Mouse (Mus musculus): ENCODE measurements around the gene Dsp. TPM values are rescaled to one million over a fixed set of nuclear protein-coding genes. Genes with fewer than 3 reads are reported as not detected.

Gene Dsp
- polyA plus RNA-seq, 1 experiment from 2014 or later, result 0.13 TPM

DNA sequence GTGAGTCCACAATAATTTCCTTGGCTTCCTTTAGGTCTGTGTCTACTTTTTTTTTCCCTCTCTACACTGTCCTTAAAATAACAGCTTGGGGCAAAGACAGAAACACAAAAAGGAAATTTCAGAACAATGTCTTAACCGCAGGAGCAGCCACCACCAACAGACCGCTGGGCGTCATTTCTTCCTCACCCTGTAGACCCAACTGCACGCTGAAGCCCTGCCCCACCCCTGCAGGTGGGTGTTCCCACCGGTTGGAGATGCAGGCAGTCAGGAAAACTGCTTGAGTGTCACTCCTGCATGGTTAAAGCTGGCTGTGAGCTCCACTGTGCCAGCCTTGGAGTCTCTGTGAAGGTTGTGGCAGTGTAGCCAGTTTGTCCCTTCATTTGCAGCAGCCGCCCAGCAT, 6.5 kb downstream of the Dsp start:
- DNase-seq (no peak), ATAC-seq (ENCODE audit: low FRiP score, low TSS enrichment) (no peak)
- WGBS, result 18% methylated on average over 6 of the region's 6 CpGs
- Histone ChIP-seq H3K9me3 (ENCODE audit: control insufficient read depth, low read length) (no peaks in the 10 kb centered on the region), H3K27ac (replicated peaks; ENCODE audit: low read depth, low read length) (no peak overlapping the region), H3K9ac (replicated peaks; ENCODE audit: low read length) (no peak overlapping the region), H3K36me3 (ENCODE audit: control insufficient read depth, insufficient read depth, low read length) (no peaks in the 10 kb centered on the region), H3K4me2 (ENCODE audit: low read length) (no peak overlapping the region), H3K27me3 (ENCODE audit: control insufficient read depth, insufficient read depth, low read length) (peaks cover 49% of the 10 kb centered on the region), H3K4me1 (ENCODE audit: control insufficient read depth, insufficient read depth, low read length) (no peaks in the 10 kb centered on the region), H3K4me3 (replicated peaks; ENCODE audit: low read depth, low read length) (no peak overlapping the region)

DNA sequence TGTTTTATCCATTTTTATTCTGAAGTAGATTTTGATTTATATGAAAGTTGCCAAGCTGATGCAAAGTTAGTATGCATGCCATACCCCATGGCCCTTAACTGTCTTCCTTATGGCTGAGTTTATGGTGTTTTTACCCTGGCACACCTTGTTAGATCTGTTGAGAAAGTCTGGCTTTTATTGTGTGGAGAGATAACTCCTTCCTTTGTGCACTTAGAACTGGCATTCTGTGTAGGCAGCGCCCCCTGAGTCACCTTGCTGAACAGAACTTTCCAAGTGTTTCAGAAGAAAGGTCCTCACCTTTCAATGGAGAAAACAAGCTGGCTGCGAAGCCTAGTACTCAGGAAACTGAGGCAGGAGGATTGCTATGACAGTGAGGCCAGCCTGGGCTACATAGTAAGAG, 10.9 kb downstream of the Dsp start:
- ATAC-seq (ENCODE audit: low FRiP score, low TSS enrichment), result no peak
- DNase-seq, result no peak
- no peak overlapping the region for H3K4me3 ChIP-seq (replicated peaks; ENCODE audit: low read depth, low read length)
- H3K27me3 ChIP-seq (ENCODE audit: control insufficient read depth, insufficient read depth, low read length), result peaks cover 11% of the 10 kb centered on the region
- H3K27ac ChIP-seq (replicated peaks; ENCODE audit: low read depth, low read length), result no peak overlapping the region
- WGBS, result 76% methylated on average over 2 of the region's 2 CpGs
- H3K36me3 ChIP-seq (ENCODE audit: control insufficient read depth, insufficient read depth, low read length), result no peaks in the 10 kb centered on the region
- no peaks in the 10 kb centered on the region for H3K9me3 ChIP-seq (ENCODE audit: control insufficient read depth, low read length)
- no peaks in the 10 kb centered on the region for H3K4me1 ChIP-seq (ENCODE audit: control insufficient read depth, insufficient read depth, low read length)
- no peak overlapping the region for H3K4me2 ChIP-seq (ENCODE audit: low read length)
- no peak overlapping the region for H3K9ac ChIP-seq (replicated peaks; ENCODE audit: low read length)

DNA sequence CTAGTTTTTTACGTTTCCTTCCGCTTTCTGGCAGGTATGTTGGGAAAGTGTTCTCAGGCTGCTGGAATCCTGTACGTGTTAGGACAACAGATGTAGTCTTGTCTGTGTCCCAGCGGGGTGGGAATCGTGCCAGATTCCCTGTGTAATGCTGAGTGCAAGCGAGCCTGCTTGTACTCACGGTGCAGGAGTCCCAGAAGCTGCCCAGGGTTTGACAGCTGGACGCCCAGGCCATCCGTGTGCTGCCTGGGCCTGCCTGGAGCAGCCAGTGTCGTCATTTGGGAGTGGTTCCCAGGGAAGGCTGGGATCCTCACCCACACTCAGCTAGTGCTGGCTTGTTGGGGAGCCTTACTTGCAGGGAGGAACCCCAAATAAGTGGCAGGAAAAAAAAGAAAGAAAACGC, 11.6 kb downstream of the Dsp start:
- ATAC-seq (ENCODE audit: low FRiP score, low TSS enrichment) (no peak), DNase-seq (peak; percentile 59)
- 53% methylated on average over 11 of the region's 11 CpGs for WGBS

DNA sequence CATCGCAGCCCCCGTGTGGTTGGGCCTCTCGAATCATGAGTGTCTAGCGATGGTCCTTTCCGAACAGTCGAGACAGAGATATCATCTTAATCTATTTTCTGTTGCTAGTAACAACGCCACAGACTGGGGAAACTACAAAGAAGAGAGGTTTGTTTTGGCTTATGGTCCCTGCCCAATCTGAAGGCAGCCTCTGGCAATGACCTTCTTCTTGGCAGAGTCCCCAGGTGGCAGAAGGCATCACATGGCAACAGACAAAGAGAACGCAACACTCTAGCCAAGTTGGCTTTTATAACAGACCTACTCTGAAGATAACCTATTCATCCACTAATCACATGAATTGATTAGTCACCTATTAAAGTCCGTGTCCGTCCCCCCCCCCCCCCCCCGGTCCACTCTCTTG, 13.8 kb downstream of the Dsp start:
- no peak overlapping the region for H3K4me3 ChIP-seq (replicated peaks; ENCODE audit: low read depth, low read length)
- H3K27ac ChIP-seq (replicated peaks; ENCODE audit: low read depth, low read length), result no peak overlapping the region
- no peaks in the 10 kb centered on the region for H3K4me1 ChIP-seq (ENCODE audit: control insufficient read depth, insufficient read depth, low read length)
- no peaks in the 10 kb centered on the region for H3K36me3 ChIP-seq (ENCODE audit: control insufficient read depth, insufficient read depth, low read length)
- no peak for ATAC-seq (ENCODE audit: low FRiP score, low TSS enrichment)
- H3K9me3 ChIP-seq (ENCODE audit: control insufficient read depth, low read length), result no peaks in the 10 kb centered on the region
- no peak overlapping the region for H3K9ac ChIP-seq (replicated peaks; ENCODE audit: low read length)
- no peaks in the 10 kb centered on the region for H3K27me3 ChIP-seq (ENCODE audit: control insufficient read depth, insufficient read depth, low read length)
- no peak overlapping the region for H3K4me2 ChIP-seq (ENCODE audit: low read length)
- DNase-seq, result no peak
- WGBS, result 87% methylated on average over 11 of the region's 11 CpGs

More for the DNA sequence above, 11.6 kb downstream of the Dsp start:
- peaks cover 6% of the 10 kb centered on the region for H3K27me3 ChIP-seq (ENCODE audit: control insufficient read depth, insufficient read depth, low read length)
- H3K9ac ChIP-seq (replicated peaks; ENCODE audit: low read length), result no peak overlapping the region
- H3K4me3 ChIP-seq (replicated peaks; ENCODE audit: low read depth, low read length), result no peak overlapping the region
- H3K36me3 ChIP-seq (ENCODE audit: control insufficient read depth, insufficient read depth, low read length), result no peaks in the 10 kb centered on the region
- no peak overlapping the region for H3K27ac ChIP-seq (replicated peaks; ENCODE audit: low read depth, low read length)
- no peaks in the 10 kb centered on the region for H3K9me3 ChIP-seq (ENCODE audit: control insufficient read depth, low read length)
- no peak overlapping the region for H3K4me2 ChIP-seq (ENCODE audit: low read length)
- no peaks in the 10 kb centered on the region for H3K4me1 ChIP-seq (ENCODE audit: control insufficient read depth, insufficient read depth, low read length)

DNA sequence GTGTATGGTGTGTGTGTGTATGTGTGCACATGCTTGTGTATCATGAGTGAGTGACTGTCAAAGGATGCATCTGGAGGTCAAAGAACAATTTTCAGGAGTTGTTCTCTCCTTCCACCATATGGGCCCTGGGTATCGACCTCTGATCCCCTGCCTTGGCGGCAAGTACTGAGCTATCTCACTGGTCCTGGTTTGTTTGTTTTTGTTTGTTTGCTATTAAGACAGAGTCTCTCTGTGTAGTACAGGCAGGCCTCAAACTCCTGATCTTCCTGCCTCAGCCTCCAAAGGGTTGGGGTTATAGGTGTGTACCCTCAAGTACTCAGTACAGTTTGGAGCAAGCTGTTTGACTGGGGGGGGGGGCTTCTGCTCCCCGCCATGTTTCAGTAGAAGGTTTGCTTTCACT, 16.0 kb downstream of the Dsp start:
- H3K4me2 ChIP-seq (ENCODE audit: low read length), result no peak overlapping the region
- no peak overlapping the region for H3K4me3 ChIP-seq (replicated peaks; ENCODE audit: low read depth, low read length)
- ATAC-seq (ENCODE audit: low FRiP score, low TSS enrichment) (no peak), DNase-seq (no peak)
- no peaks in the 10 kb centered on the region for H3K4me1 ChIP-seq (ENCODE audit: control insufficient read depth, insufficient read depth, low read length)
- H3K9me3 ChIP-seq (ENCODE audit: control insufficient read depth, low read length), result no peaks in the 10 kb centered on the region
- H3K9ac ChIP-seq (replicated peaks; ENCODE audit: low read length), result no peak overlapping the region
- WGBS, result 88% methylated on average over 3 of the region's 3 CpGs
- H3K36me3 ChIP-seq (ENCODE audit: control insufficient read depth, insufficient read depth, low read length), result no peaks in the 10 kb centered on the region
- H3K27ac ChIP-seq (replicated peaks; ENCODE audit: low read depth, low read length), result no peak overlapping the region
- H3K27me3 ChIP-seq (ENCODE audit: control insufficient read depth, insufficient read depth, low read length), result no peaks in the 10 kb centered on the region

DNA sequence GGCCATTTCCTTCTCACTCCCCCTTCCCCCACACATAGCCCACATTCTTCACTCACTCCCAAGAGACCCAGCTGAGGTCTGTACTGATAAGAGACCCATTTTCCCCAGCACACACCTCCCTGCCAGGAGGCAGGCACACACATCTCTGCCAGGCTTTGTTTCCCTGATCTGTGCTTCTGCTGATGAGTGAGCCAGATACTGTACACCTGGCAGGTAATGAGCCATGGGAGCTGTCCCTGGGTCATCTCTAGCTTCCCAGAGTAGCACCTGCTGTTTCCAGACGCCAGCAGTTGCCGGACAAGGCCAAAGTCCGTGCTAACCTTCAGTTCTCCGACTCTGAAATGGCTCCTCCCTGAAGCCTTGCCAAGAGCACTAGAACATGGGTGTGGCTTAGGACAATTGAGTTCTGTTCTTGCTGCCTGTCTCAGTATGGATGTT, 19.6 kb downstream of the Dsp start:
- Histone ChIP-seq H3K27ac (replicated peaks; ENCODE audit: low read depth, low read length) (no peak overlapping the region), H3K9ac (replicated peaks; ENCODE audit: low read length) (no peak overlapping the region), H3K4me3 (replicated peaks; ENCODE audit: low read depth, low read length) (no peak overlapping the region), H3K36me3 (ENCODE audit: control insufficient read depth, insufficient read depth, low read length) (no peaks in the 10 kb centered on the region), H3K4me1 (ENCODE audit: control insufficient read depth, insufficient read depth, low read length) (no peaks in the 10 kb centered on the region), H3K9me3 (ENCODE audit: control insufficient read depth, low read length) (no peaks in the 10 kb centered on the region), H3K27me3 (ENCODE audit: control insufficient read depth, insufficient read depth, low read length) (no peaks in the 10 kb centered on the region), H3K4me2 (ENCODE audit: low read length) (no peak overlapping the region)
- DNase-seq (no peak), ATAC-seq (ENCODE audit: low FRiP score, low TSS enrichment) (no peak)
- 69% methylated on average over 4 of the region's 4 CpGs for WGBS

DNA sequence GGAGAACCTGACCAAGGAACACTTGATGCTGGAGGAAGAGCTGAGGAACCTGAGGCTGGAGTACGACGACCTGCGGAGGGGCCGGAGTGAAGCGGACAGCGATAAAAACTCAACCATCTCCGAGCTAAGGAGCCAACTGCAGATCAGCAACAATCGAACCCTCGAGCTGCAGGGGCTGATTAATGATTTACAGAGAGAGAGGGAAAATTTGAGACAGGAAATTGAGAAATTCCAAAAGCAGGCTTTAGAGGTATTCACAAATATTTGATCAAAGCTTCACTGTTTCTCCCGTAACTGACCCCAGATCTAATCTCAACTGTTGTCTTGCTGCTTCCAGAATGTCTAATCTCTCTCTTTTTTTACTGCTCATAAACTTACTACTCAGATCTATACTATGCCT, 42.3 kb downstream of the Dsp start:
- no peak for DNase-seq
- Histone ChIP-seq H3K9me3 (ENCODE audit: control insufficient read depth, low read length) (peaks cover 18% of the 10 kb centered on the region), H3K4me2 (ENCODE audit: low read length) (no peak overlapping the region), H3K9ac (replicated peaks; ENCODE audit: low read length) (no peak overlapping the region), H3K27ac (replicated peaks; ENCODE audit: low read depth, low read length) (no peak overlapping the region), H3K4me3 (replicated peaks; ENCODE audit: low read depth, low read length) (no peak overlapping the region), H3K27me3 (ENCODE audit: control insufficient read depth, insufficient read depth, low read length) (no peaks in the 10 kb centered on the region), H3K36me3 (ENCODE audit: control insufficient read depth, insufficient read depth, low read length) (no peaks in the 10 kb centered on the region), H3K4me1 (ENCODE audit: control insufficient read depth, insufficient read depth, low read length) (no peaks in the 10 kb centered on the region)
- 89% methylated on average over 10 of the region's 10 CpGs for WGBS
- no peak for ATAC-seq (ENCODE audit: low FRiP score, low TSS enrichment)

DNA sequence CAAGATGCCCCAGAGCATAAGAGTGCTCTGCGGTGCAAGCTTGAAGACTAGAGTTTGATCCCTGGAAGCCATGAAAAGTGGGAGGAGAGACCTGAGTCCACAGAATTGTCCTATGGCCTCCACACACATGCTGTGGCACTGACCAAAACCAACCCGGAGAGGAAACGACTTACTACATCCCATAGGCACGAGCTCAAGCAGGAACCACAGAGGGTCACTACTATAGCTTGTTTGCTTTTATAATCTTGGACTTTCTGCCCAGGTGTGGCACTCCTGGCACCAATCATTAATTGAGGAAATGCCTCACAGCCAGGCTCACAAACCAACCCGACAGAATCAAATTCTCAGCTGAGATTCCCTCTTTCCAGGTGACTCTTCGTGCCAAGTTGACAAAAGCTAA, 50.3 kb downstream of the Dsp start:
- H3K9ac ChIP-seq (replicated peaks; ENCODE audit: low read length), result no peak overlapping the region
- H3K4me2 ChIP-seq (ENCODE audit: low read length), result no peak overlapping the region
- ATAC-seq (ENCODE audit: low FRiP score, low TSS enrichment), result no peak
- no peak for DNase-seq
- no peaks in the 10 kb centered on the region for H3K36me3 ChIP-seq (ENCODE audit: control insufficient read depth, insufficient read depth, low read length)
- H3K27me3 ChIP-seq (ENCODE audit: control insufficient read depth, insufficient read depth, low read length), result no peaks in the 10 kb centered on the region
- peaks cover 7% of the 10 kb centered on the region for H3K9me3 ChIP-seq (ENCODE audit: control insufficient read depth, low read length)
- H3K4me1 ChIP-seq (ENCODE audit: control insufficient read depth, insufficient read depth, low read length), result peaks cover 10% of the 10 kb centered on the region
- no peak overlapping the region for H3K4me3 ChIP-seq (replicated peaks; ENCODE audit: low read depth, low read length)
- no peak overlapping the region for H3K27ac ChIP-seq (replicated peaks; ENCODE audit: low read depth, low read length)
- 83% methylated on average over 6 of the region's 6 CpGs for WGBS

DNA sequence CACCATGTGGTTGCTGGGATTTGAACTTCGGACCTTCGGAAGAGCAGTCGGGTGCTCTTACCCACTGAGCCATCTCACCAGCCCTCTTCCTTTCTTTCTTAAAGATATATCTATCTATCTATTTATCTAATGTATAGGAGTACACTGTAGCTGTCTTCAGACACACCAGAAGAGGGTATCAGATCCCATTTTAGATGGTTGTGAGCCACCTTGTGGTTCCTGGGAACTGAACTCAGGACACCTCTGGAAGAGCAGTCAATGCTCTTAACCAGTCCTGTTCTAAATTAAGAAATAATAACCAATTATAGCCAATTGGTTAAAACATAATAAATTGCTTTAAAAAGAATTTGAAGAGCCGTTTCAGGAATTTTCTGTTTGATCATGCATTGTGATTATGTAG, 53.1 kb downstream of the Dsp start:
- peaks cover 10% of the 10 kb centered on the region for H3K4me1 ChIP-seq (ENCODE audit: control insufficient read depth, insufficient read depth, low read length)
- H3K9ac ChIP-seq (replicated peaks; ENCODE audit: low read length), result no peak overlapping the region
- H3K36me3 ChIP-seq (ENCODE audit: control insufficient read depth, insufficient read depth, low read length), result no peaks in the 10 kb centered on the region
- H3K4me2 ChIP-seq (ENCODE audit: low read length), result peak overlapping the region; percentile 60
- no peaks in the 10 kb centered on the region for H3K27me3 ChIP-seq (ENCODE audit: control insufficient read depth, insufficient read depth, low read length)
- peak overlapping the region; percentile 65 for H3K4me3 ChIP-seq (replicated peaks; ENCODE audit: low read depth, low read length)
- no peak overlapping the region for H3K27ac ChIP-seq (replicated peaks; ENCODE audit: low read depth, low read length)
- DNase-seq (no peak), ATAC-seq (ENCODE audit: low FRiP score, low TSS enrichment) (no peak)
- H3K9me3 ChIP-seq (ENCODE audit: control insufficient read depth, low read length), result no peaks in the 10 kb centered on the region
- WGBS, result 52% methylated on average over 4 of the region's 4 CpGs
